Mouse (Mus musculus) c-Kit-positive CD71-negative TER-119-negative erythroid progenitor cells, embryonic 14.5 days (primary cell): ENCODE results near the gene Atg7.
"Not testable (repeated sequence)": the region's sequence is repeated elsewhere in the genome, so short reads cannot be mapped to it uniquely, and the experiment has no call there.

Experiments
- DNase-seq: peaks from one replicate; pipeline ENCODE4 v3.0.0-alpha.2; 2013; ENCODE audit warnings: low read depth

Atg7 gene

DNA sequence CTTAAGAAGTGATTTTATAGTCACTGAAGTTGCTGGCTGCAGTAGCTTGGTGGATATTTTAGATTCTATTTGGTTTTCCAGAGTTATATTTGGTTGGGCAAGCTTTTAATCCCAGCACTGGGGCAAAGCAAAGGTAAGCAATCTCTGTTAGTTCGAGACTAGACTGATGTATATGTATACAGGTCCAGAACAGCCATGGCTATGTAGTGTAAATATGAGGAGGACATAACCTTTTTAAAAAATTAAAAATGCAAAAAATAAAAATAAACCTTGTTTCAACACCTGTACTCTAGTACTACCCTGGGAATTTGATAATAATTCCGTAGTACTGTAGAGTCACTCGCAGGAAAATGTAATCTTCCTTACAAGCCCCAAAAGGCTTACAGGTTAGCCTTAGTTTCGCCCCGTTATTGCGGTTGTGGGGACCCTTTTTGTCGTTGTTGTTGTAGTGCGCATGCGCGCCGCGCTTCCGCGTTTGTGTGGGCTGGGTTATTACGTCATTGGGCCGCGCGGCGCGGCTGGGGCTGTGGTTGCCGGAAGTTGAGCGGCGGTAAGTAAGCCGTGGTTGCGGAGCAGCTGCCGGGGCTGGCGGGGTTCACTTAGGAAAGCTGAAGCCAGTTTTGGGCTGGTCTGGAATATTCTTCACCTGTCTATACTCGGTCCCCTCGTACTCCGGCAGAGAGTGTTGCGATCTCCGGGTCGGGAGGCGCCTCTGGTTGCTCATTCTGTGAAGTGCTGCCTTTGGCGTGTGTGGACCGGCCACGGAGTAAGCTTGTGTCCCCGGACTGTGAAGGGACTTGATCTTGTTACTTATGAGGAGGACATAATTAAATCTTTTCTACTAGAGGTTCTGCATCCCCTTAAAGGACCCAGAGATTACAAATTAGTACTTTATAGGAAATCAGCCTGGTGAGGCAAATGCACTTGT, at the start of gene Atg7:
TSS of gene Atg7 (plus strand) at position 497 of the 928 bp plus-strand sequence.
- DNase-seq: peak; percentile 89

DNA sequence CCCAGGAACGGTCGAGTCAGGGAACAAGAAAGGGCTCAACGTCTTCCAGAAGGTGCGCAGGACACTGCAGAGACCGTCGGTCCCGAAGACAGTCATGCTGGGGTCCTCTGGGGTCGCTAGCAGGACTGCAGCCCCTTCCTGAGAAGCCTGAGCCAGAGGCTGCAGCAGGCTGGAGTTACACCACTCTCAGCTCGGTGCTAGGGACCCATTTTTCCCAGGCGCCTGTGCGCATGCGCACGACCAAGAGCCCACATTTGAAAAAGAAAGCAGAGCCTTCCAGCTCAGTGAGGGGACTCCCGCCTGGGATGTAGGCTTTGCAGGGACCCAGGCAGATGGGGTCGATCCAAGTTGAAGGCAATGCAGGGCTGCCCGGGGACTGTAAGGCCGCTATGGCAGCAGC, 28.8 kb upstream of the Atg7 start:
- DNase-seq: not testable (repeated sequence)

DNA sequence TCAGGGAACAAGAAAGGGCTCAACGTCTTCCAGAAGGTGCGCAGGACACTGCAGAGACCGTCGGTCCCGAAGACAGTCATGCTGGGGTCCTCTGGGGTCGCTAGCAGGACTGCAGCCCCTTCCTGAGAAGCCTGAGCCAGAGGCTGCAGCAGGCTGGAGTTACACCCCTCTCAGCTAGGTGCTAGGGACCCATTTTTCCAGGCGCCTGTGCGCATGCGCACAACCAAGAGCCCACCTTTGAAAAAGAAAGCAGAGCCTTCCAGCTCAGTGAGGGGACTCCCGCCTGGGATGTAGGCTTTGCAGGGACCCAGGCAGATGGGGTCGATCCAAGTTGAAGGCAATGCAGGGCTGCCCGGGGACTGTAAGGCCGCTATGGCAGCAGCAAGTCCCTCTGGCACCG, 9.0 kb upstream of the Atg7 start:
- not testable (repeated sequence) for DNase-seq

DNA sequence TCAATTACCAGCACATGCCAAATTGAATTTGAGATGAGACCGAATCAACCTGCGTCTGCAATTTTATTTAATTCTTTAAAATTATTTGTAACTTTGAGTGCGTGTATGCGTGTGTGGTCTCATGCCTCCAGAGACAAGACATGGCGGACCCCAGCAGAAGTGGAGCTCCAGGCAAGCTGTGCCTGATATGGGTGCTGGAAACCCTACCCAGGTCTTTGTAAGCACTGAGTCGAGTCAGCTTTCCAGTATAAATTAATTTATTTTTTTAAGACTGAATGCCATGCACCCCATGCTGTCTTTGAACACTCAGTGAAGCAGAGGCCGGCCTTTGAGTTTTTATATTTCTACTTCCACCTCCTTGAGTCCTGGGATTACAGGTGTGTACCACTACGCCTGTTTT, 819 bp downstream of the Atg7 start:
- no peak for DNase-seq

DNA sequence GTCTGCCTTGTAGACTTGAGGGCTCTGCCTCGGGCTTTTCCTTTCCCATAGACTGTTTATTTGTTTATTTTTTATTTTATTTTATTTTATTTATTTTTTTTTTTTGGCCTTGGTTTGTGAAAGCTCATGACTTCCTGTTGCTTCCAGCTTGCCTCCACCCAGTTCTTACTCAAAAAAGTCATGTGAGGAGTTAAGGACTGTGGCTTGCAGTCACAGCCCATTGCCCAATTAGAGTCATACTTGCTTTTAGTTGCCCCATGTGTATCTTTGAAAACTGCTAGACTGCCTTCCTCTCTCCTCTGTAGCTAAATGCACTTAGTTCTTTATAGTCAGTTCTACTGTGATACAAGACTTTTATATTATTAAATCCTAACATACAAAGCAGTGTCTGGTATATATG, 1.6 kb downstream of the Atg7 start:
- no peak for DNase-seq

DNA sequence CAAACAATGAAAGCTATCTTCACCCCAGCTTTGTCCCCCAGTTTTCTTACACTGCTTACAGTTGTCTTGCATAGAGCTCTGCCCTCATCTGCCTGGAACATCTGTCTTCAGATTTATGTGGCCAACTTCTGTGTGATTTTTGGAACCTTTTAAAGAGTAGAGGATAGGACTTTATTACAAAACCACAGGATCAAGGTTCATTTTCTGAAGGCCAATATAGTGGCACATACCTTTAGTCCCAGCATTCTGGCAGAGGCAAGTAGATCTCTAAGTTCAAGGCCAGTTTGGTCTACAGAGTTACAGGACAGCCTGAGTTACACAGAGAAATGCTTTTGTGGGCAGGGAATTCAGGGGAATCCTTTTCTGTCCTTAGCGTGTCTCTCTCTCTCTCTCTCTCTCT, 3.3 kb downstream of the Atg7 start:
- no peak for DNase-seq

DNA sequence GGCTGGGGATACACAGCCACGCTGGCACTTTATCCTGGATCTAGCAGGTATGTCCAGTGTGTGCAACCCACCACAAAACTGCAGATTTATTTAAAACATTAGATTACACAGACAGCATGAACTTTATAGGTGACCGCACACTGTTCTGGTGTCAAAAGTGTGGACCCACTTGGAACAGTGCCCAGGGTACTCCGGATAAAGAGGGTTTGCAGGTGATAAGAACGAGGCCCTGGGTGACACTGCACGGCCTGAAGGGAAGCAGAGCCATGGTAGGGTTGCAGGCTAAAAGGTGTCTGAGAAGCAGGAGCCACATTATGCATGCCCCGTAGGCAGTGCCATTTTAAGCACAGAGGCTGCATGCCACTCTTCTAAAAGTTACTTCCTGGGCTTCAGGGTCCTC, 4.1 kb downstream of the Atg7 start:
- DNase-seq: no peak

DNA sequence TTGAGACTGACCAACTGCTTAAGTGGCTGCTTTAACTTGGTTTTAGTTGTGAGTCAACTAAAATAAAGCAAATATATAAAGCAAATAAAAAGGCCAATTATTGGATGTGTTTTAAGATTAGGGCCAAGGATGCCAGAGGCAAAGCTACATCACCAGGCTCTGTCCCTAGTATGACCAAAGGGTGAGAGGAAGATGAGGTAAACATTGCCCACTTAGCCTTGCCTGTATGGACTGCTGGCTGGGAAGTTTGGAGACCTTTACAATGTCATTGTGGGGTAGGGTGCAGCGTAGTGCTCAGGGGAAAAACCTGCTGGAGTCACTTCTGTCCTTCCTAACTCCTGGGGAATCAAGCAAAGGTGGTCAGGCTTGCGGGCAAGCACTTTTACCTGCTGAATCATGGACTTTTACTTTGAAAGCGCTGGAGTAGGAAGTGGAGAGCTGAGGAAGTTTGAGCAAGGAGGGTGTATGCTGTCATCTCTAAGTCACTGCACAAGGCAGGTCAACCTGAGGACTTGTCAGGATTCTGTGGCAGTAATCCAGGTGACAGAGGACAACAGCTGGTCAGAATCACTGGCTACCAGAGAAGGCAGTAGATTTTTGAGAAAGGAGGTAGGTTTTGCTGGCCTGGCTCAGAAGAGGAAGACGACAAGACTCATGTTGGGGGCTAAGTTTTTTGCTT, 5.6 kb downstream of the Atg7 start:
- DNase-seq: no peak

DNA sequence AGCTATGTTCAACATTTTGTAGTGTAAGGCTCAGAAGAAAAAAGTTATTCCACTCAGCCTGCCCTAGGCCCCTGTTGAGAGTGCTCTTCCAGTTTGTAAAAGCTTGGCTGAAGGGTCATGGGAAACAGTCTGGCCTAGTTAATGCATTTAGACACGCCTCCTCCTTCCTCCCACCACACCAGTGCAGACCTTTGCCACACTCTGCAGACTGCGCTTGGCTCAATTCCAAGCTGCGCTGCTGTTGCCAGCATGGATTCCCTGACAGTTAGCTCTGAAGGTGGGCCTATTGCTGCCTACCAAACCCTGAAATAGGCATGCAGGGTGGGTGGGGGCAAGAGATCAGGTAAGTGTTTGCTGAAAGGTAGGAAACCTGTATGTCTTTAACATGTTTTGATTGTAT, 9.3 kb downstream of the Atg7 start:
- DNase-seq: no peak

DNA sequence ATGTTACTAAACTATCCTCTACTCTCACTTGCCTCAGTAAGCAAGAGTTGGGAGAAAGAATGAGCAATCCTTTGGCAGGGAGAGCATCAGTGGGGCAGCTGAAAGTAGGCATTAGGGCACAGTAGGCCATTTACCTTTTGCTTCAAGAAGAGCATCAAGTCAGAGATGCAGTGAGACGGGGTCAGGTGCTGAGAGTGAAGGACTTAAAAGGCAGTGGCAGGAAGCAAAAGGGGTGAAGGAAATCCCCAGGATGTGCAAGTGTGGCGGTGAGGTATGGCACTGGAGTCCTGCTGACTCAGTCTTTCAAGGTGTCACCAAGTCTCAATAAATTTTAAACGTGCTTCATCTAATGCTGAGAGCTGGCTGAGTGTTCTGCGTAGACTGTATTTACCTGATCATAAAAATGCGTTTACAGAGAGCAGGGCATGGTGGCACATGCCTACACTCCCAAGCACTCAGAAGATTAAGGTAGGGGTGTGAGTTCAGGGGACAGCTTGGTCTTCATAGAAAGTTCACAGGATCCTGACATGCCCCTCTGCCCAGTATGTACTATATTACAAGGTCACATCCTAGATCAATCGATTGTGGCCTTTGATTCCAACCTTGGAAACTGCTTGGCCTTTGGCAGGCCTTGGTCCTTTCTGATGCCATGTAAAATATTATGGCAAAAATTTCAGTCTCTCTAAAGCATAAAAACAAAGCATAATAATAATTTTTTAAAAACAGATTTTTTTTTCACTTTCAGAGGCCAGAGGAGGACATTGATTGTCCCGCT, 14.1 kb downstream of the Atg7 start:
- DNase-seq: no peak

DNA sequence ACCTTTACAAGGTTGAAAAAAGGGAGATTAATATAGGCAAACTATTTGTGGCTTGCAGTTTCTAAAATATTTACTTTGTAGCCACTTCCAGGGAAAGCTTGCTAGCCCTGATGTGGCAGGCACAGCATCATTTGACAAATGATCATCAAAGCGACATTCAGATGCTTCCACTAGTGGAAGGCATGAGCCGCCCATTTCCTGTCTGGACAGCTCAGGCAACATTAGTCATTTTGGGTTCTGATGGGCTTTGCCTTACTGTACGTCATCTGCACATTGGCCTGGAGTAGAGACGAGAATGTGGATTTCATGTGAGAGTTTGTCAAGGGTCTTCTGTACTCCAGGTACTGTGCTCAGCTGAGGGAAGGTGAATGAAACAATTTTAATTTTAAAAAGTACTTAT, 14.9 kb downstream of the Atg7 start:
- DNase-seq: no peak

DNA sequence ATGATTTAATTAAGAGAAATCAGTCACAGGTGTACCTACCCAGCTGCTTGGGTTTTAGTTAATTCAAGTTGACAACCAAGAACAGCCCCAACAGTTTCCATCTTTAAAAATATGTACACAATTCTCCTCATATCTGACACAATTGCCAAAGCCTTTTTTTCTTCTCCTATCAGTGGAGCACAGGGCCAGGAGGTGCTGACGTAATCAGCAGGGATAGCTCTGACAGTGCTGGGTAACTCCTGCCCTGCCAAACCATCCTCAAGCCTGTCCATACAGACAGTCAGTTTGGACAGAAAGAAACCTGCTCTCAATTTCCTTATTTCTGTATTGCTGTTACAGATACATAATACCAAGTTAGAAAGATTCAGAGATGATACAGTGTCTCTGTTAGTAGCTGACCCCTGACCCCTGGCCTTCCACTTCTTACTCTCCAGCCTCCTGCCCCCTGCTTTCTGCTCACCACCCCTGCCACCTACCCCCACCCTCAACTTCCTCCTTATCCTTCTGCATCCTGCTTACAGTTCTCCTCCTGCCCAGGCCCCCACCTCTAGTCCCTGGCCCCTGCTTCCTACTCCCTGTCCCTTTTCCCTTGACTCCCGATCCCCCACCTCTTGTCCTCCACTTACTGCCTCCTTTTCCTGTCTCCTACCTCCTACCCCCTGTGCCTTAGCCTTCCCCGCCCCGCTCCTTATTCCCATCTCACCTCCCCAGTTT, 16.5 kb downstream of the Atg7 start:
- DNase-seq: no peak

DNA sequence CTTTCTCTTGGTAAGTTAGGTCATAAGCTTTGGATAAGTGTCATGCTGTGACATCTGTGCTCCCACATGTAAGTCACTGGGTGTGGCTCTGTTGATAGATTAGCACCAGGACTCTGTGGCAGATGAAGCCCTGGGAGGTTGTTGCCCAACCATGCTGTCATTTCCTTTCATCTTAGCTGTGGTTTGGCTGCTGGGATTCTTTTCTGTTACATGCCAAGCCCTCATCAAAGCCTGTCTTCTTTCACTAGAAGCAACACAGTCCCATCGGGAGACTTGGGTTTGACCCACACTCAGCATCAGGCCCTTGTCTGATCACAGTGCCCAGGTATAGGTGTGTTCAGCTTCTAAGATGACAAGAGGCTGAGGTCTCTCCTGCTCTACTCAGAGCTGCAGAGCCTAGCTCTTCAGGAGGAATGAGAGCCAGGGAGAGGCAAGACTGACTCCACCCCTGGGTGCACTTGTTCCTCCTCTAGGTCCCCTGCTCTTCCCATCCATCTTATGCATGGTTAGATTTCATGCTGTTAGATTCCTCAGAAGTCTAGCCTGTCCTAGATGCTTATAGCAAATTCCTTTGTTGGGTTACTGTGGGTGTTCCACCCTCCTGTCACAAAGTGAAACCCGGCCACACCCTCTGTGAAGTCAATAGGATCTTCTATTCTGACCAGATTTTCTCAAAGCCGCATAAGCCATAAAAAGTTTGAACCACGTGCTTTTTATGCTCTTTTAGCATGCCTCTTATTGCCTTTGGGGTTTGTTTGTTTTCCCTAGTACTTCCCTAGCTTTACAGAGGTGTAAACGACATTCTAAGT, 17.3 kb downstream of the Atg7 start:
- DNase-seq: no peak

DNA sequence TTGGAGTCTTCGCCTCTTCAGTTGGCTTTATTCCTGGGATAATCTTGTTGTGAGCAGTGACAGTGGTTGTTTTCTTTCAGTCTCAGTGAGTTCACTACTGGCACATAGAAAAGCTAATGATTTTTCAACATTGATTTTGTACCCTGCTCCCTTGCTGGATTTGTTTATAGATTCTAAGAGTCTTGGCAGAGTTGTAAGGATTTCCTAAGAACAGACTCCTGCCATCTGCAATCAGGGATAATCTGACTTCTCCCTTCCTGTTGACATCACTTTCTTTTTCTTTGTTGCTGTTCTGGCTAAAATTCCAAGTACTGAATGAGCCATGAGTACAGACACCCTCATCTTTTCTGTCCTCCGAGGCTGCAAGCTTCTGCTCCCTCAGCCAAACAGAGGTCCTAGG, 20.8 kb downstream of the Atg7 start:
- no peak for DNase-seq

DNA sequence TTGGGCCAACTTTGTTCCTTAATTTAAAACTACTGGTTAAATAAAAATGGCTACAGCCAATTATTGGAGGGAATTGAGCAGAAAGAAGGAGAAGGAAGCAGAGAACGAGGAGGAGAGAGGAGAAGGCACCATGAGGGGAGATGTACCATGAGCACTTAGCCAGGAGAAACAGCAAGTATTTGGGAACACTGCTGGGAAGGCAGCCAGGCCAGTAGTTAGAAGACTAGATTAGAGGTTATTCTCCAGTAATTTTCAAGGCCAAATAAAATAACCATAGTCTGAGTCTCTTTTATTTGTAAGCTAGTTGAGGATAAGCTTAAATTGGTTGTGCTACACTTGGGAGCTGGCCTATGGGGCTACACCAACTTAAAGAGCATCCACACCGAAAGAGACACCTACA, 21.8 kb downstream of the Atg7 start:
- DNase-seq: no peak

DNA sequence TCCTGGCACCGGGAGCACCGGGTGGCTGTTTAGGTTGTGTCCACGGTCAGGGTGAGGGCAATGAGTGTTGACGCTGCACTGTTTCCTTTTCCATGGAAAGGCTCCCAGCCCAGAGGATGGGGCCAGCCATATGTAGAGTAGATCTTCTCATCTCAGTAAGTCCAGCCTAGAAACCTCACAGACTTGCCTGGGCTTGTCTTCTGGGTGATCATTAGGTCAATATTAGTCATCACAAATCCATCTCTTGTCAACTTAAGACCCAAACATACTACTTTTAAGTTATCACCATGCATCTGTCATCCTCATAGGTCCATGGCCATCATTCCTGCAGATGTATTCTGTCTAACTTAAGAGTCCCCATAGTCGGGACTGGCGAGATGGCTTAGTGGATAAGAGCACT, 24.6 kb downstream of the Atg7 start:
- no peak for DNase-seq

DNA sequence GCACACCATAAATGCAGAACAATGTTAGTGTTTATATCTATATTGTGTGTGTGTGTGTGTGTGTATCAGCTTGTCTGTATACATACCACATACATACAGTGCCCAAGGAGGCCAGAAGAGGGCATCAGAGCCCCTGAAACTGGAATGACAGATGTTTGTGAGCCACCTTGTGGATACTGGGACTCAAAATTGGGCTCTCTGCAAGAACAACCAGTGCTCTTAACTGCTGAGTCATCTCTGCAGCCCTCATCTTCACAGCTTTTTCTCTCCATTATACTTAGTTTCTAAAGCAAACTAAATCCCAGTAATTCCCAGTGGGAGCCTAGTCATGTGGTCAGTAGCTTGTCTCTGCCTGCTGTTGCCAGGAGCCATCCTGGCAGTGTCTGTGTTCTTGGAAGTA, 31.9 kb downstream of the Atg7 start:
- DNase-seq: no peak

DNA sequence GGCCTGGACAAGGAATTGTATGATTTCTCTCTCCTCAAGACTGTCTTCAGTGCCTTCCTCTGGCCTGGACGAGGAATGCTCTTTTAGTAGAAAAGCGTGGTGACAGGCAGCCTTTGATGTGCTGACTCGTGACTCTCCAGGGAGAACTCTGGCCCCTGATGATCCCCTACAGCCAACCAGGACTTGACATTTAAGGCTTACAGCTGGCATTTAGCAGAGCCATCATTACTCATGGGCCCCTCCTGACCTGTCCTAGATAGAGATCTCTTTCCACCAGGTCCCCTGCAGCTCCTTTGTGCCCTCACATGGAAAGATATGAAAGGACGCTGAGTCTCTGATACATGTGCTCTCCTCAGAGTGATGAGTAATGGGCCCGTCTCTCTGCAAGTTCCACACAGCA, 33.2 kb downstream of the Atg7 start:
- DNase-seq: no peak

DNA sequence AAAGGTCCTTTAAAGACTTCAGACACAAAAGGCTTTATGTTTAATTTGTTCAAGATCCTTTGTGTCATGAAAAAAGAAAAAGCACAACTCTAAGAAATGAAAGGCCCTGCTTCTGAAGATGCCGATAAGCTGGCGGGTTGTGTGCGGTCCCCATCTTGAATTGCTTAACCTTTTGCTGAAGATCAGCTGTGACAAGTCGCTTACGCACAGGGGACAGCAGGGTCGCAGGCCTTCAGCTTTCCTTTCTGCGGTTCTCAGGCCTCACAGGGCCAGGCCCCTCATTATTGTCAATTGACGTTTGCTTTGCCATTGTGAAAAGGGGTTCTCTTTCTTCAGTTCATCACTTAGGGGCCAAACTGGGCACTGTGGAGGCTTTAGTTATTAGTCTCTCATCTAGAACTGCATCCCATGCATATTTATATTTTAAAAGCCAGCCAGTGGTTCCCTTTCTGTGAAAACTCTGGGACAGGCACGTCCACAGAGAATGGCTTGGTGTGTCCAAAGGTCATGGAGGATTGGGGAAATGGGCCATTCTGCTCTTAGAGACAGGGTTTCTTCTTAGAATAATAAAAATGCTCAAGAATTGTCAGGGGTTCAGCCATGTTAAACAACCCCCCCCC, 39.3 kb downstream of the Atg7 start:
- DNase-seq: no peak

DNA sequence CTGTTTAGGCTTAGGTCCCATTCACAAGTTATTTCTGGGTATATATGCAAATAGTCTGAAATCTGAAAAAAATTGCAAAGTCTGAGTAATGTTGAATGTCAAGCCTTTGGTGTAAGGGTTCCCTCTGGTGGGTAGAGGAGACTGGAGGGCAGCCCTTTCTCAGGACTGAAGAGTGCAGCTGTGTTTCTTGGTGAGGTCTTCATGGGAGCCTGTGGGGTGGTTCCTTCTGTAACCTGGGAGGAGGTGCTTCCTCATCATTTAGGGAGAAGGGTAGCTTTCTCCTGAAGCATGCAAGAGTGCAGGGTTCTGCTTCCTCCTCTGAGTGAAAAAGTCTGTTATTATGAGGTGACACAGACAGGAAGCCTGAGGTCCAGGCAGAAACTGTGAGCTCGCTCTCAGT, 40.8 kb downstream of the Atg7 start:
- DNase-seq: no peak

DNA sequence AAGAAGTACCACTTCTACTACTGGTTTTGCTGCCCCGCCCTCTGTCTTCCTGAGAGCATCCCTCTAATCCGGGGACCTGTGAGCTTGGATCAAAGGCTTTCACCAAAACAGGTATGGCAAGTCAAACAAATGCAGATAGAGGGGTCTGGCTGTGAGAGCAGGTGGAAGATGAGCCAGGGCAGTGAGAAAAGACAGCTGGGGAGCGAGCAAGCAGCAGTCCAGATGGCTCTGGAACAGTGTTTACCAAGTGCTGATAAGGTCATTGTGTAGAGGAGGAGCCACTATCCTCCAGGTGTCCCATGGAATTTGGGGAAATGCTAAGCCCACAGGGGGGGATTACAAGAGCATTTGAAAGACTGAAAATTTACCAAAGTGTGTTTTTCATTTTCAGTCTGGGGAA, 41.5 kb downstream of the Atg7 start:
- DNase-seq: no peak
